25 mouse cellular contexts compared by ENCODE assay signal in genomic region chr1:75337097-75337496, GRCm38 (mm10). TPM values are rescaled to one million over a fixed set of nuclear protein-coding genes. Genes with fewer than 3 reads are reported as not detected.
DNase-seq lines count a peak whose midpoint lies in the region; ATAC-seq and TF ChIP-seq lines count a peak whose summit lies in the region.
"Had no signal": no experiment of that assay in that cellular context is flagged by ENCODE, and none has a peak within 500 bp of the region (broad histone marks: within the 10 kb centered on the region; RNA-seq: fewer than 3 reads in every experiment).

No protein-coding gene starts in this region.

- peak overlapping the region; percentile 87 for H3K27ac ChIP-seq in gastrocnemius, adult 2 months
- peak overlapping the region; percentile 91 for H3K27ac ChIP-seq in limb, embryonic 12.5 days
- H3K27ac ChIP-seq in limb, embryonic 10.5 days, result no peak overlapping the region
- H3K27ac ChIP-seq in midbrain, embryonic 11.5 days (ENCODE audit: low read depth, low read length), result no peak overlapping the region
- no peak overlapping the region for H3K27ac ChIP-seq in midbrain, embryonic 15.5 days
- H3K27ac ChIP-seq: forebrain, embryonic 10.5 days; hindbrain, embryonic 12.5 days had no signal

- DNase-seq in gastrocnemius, adult 2 months, result no peak
- no peak for DNase-seq in gastrocnemius, adult 8-10 months (ENCODE audit: low spot score in 2 of 2)
- DNase-seq in limb, embryonic 10.5 days (ENCODE audit: low spot score), result no peak
- peak; percentile 2 for DNase-seq in midbrain, embryonic 11.5 days (ENCODE audit: low spot score, missing footprints)
- DNase-seq in right cerebral cortex, adult 18-20 months, result no peak
- DNase-seq: adrenal gland, adult 2 months; adrenal gland, postnatal 25 days; cerebellum, adult 18-20 months; cerebellum, adult 9-11 months; cerebellum, postnatal 36 days; gastrocnemius, postnatal 25 days; heart, postnatal 10 days; heart, postnatal 4 days had no signal

- H3K9ac ChIP-seq in limb, embryonic 12.5 days (replicated peaks), result no peak overlapping the region
- no peak overlapping the region for H3K9ac ChIP-seq in midbrain, embryonic 11.5 days (ENCODE audit: low read length)
- H3K9ac ChIP-seq in midbrain, embryonic 15.5 days, result no peak overlapping the region
- H3K9ac ChIP-seq: embryonic facial prominence, embryonic 15.5 days; hindbrain, embryonic 12.5 days had no signal

- peaks cover 44% of the 10 kb centered on the region for H3K4me1 ChIP-seq in limb, embryonic 12.5 days (replicated peaks)
- peaks cover 42% of the 10 kb centered on the region for H3K4me1 ChIP-seq in limb, embryonic 10.5 days
- H3K4me1 ChIP-seq in midbrain, embryonic 11.5 days (ENCODE audit: control insufficient read depth, insufficient read depth, low read length), result peaks cover 16% of the 10 kb centered on the region
- H3K4me1 ChIP-seq in midbrain, embryonic 15.5 days, result peaks cover 23% of the 10 kb centered on the region

- H3K27me3 ChIP-seq in limb, embryonic 12.5 days, result no peaks in the 10 kb centered on the region
- peaks cover 26% of the 10 kb centered on the region for H3K27me3 ChIP-seq in limb, embryonic 10.5 days (ENCODE audit: low read depth, poor library complexity, severe bottlenecking)
- H3K27me3 ChIP-seq in midbrain, embryonic 11.5 days (ENCODE audit: control insufficient read depth, insufficient read depth, low read length), result no peaks in the 10 kb centered on the region
- no peaks in the 10 kb centered on the region for H3K27me3 ChIP-seq in midbrain, embryonic 15.5 days (replicated peaks)
- H3K27me3 ChIP-seq: hindbrain, embryonic 12.5 days had no signal

- no peak overlapping the region for H3K4me2 ChIP-seq in limb, embryonic 12.5 days
- no peak overlapping the region for H3K4me2 ChIP-seq in midbrain, embryonic 11.5 days
- no peak overlapping the region for H3K4me2 ChIP-seq in midbrain, embryonic 15.5 days
- H3K4me2 ChIP-seq: embryonic facial prominence, embryonic 15.5 days; hindbrain, embryonic 12.5 days had no signal

- intact Hi-C loops in gastrocnemius, adult 2 months (cut with DNase I), result loop anchor here (10.0 kb wide), 1 partner anchor 218 kb away; no protein-coding TSS in a partner anchor

- no peak for TF ChIP-seq CTCF in gastrocnemius, adult 2 months (IDR thresholded peaks at IDR 0.05)

- ATAC-seq in limb, embryonic 12.5 days (ENCODE audit: insufficient number of reproducible peaks, insufficient read depth, low FRiP score, low TSS enrichment, low read depth), result no peak
- ATAC-seq in midbrain, embryonic 11.5 days (ENCODE audit: low FRiP score), result no peak
- no peak for ATAC-seq in midbrain, embryonic 15.5 days (replicated peaks)
- ATAC-seq in frontal cortex, adult (ENCODE audit: low TSS enrichment), result no peak
- ATAC-seq: forebrain, embryonic 14.5 days; hindbrain, embryonic 16.5 days had no signal

- no peaks in the 10 kb centered on the region for H3K36me3 ChIP-seq in limb, embryonic 12.5 days
- no peaks in the 10 kb centered on the region for H3K36me3 ChIP-seq in limb, embryonic 10.5 days
- no peaks in the 10 kb centered on the region for H3K36me3 ChIP-seq in midbrain, embryonic 11.5 days (ENCODE audit: control insufficient read depth, insufficient read depth, low read length)
- no peaks in the 10 kb centered on the region for H3K36me3 ChIP-seq in midbrain, embryonic 15.5 days (replicated peaks)
- H3K36me3 ChIP-seq: embryonic facial prominence, embryonic 15.5 days; forebrain, embryonic 10.5 days; heart, embryonic 10.5 days; hindbrain, embryonic 12.5 days had no signal

- no peaks in the 10 kb centered on the region for H3K9me3 ChIP-seq in limb, embryonic 12.5 days
- no peaks in the 10 kb centered on the region for H3K9me3 ChIP-seq in limb, embryonic 10.5 days (replicated peaks)
- H3K9me3 ChIP-seq in midbrain, embryonic 11.5 days (ENCODE audit: control insufficient read depth, low read length), result no peaks in the 10 kb centered on the region
- no peaks in the 10 kb centered on the region for H3K9me3 ChIP-seq in midbrain, embryonic 15.5 days
- H3K9me3 ChIP-seq: embryonic facial prominence, embryonic 15.5 days; forebrain, embryonic 10.5 days; heart, embryonic 10.5 days; hindbrain, embryonic 12.5 days had no signal

- no peak overlapping the region for H3K4me3 ChIP-seq in gastrocnemius, adult 2 months
- H3K4me3 ChIP-seq in limb, embryonic 12.5 days (replicated peaks), result no peak overlapping the region
- no peak overlapping the region for H3K4me3 ChIP-seq in limb, embryonic 10.5 days
- no peak overlapping the region for H3K4me3 ChIP-seq in midbrain, embryonic 11.5 days (ENCODE audit: low read depth, low read length)
- no peak overlapping the region for H3K4me3 ChIP-seq in midbrain, embryonic 15.5 days
- H3K4me3 ChIP-seq: embryonic facial prominence, embryonic 15.5 days; erythroblast, embryonic 14.5 days; forebrain, embryonic 10.5 days; heart, embryonic 10.5 days; hindbrain, embryonic 12.5 days had no signal

- WGBS in limb, embryonic 12.5 days, result 58% methylated on average over 9 of the region's 9 CpGs
- WGBS in limb, embryonic 10.5 days, result 65% methylated on average over 9 of the region's 9 CpGs
- WGBS in midbrain, embryonic 11.5 days, result 85% methylated on average over 9 of the region's 9 CpGs
- 80% methylated on average over 9 of the region's 9 CpGs for WGBS in midbrain, embryonic 15.5 days

RNA-seq across cellular contexts. Expression of gene Dnpep, which starts 19.3 kb away (rescaled TPM):
- total RNA-seq in gastrocnemius, adult 2 months (2021), result 10 to 100 TPM; 40.9 to 49.6 TPM
- total RNA-seq in gastrocnemius, adult 8-10 months (2022), result 10 to 100 TPM; 38.7 to 46.5 (median 44.1) TPM
- polyA plus RNA-seq in limb, embryonic 12.5 days (2016; fragmentation: Nextera tagmentation; extraction: Ambion mirVana), result 111 TPM in 2 replicates
- 117 and 132 TPM in 2 replicates for polyA plus RNA-seq in limb, embryonic 10.5 days (2016; fragmentation: Nextera tagmentation; extraction: Ambion mirVana)
- 149 TPM in 2 replicates for polyA plus RNA-seq in midbrain, embryonic 11.5 days (2014; fragmentation: Nextera tagmentation; extraction: Ambion mirVana)
- polyA plus RNA-seq in midbrain, embryonic 15.5 days (2015; fragmentation: Nextera tagmentation; extraction: Ambion mirVana), result 152 and 162 TPM in 2 replicates

RNA-seq across cellular contexts. Expression of gene Des, which starts 23.0 kb away (rescaled TPM):
- total RNA-seq in gastrocnemius, adult 2 months (2021), result 1,000 to 10,000 TPM; 2,035 to 2,198 TPM
- 1,000 to 10,000 TPM; 2,187 to 2,605 (median 2,481) TPM for total RNA-seq in gastrocnemius, adult 8-10 months (2022)
- polyA plus RNA-seq in limb, embryonic 12.5 days (2016; fragmentation: Nextera tagmentation; extraction: Ambion mirVana), result 23.5 and 25.3 TPM in 2 replicates
- 6.2 and 7.8 TPM in 2 replicates for polyA plus RNA-seq in limb, embryonic 10.5 days (2016; fragmentation: Nextera tagmentation; extraction: Ambion mirVana)
- polyA plus RNA-seq in midbrain, embryonic 11.5 days (2014; fragmentation: Nextera tagmentation; extraction: Ambion mirVana), result 0.52 and 0.68 TPM in 2 replicates
- 1.5 and 2.0 TPM in 2 replicates for polyA plus RNA-seq in midbrain, embryonic 15.5 days (2015; fragmentation: Nextera tagmentation; extraction: Ambion mirVana)
- total RNA-seq: granulocyte monocyte progenitor cell, adult 5-6 weeks had no signal

RNA-seq across cellular contexts. Expression of gene Speg, which starts 38.0 kb away (rescaled TPM):
- 100 to 1,000 TPM; 268 to 311 TPM for total RNA-seq in gastrocnemius, adult 2 months (2021)
- 100 to 1,000 TPM; 283 to 320 (median 317) TPM for total RNA-seq in gastrocnemius, adult 8-10 months (2022)
- polyA plus RNA-seq in limb, embryonic 12.5 days (2016; fragmentation: Nextera tagmentation; extraction: Ambion mirVana), result 30.4 and 30.7 TPM in 2 replicates
- polyA plus RNA-seq in limb, embryonic 10.5 days (2016; fragmentation: Nextera tagmentation; extraction: Ambion mirVana), result 45.7 and 49.6 TPM in 2 replicates
- polyA plus RNA-seq in midbrain, embryonic 11.5 days (2014; fragmentation: Nextera tagmentation; extraction: Ambion mirVana), result 13.4 and 15.2 TPM in 2 replicates
- polyA plus RNA-seq in midbrain, embryonic 15.5 days (2015; fragmentation: Nextera tagmentation; extraction: Ambion mirVana), result 20.8 and 21.3 TPM in 2 replicates

RNA-seq across cellular contexts. Expression of gene Resp18, which starts 58.9 kb away (rescaled TPM):
- not detected for total RNA-seq in gastrocnemius, adult 2 months (2021)
- not detected for total RNA-seq in gastrocnemius, adult 8-10 months (2022)
- 0.83 TPM in 1 of 2 replicates, not detected in the other for polyA plus RNA-seq in limb, embryonic 12.5 days (2016; fragmentation: Nextera tagmentation; extraction: Ambion mirVana)
- not detected in 2 replicates for polyA plus RNA-seq in limb, embryonic 10.5 days (2016; fragmentation: Nextera tagmentation; extraction: Ambion mirVana)
- 28.5 and 34.8 TPM in 2 replicates for polyA plus RNA-seq in midbrain, embryonic 11.5 days (2014; fragmentation: Nextera tagmentation; extraction: Ambion mirVana)
- polyA plus RNA-seq in midbrain, embryonic 15.5 days (2015; fragmentation: Nextera tagmentation; extraction: Ambion mirVana), result 167 and 169 TPM in 2 replicates
- total RNA-seq: gastrocnemius, postnatal 25 days; granulocyte monocyte progenitor cell, adult 5-6 weeks; heart, postnatal 10 days; heart, postnatal 4 days had no signal
- polyA plus RNA-seq: C2C12; erythroblast, embryonic 14.5 days; heart, embryonic 10.5 days had no signal

Comparison
In these comparisons a context has a peak if more than half of its experiments do, and no peak if none do; other contexts are left out.
1. H3K27ac ChIP-seq: peak in gastrocnemius, adult 2 months (single experiment) and limb, embryonic 12.5 days (single experiment); none in limb, embryonic 10.5 days (single experiment), midbrain, embryonic 11.5 days (single experiment) and midbrain, embryonic 15.5 days (single experiment).